Mouse (Mus musculus) CH12.LX (cell line): ENCODE measurements around the gene Nfatc2.

Source experiments
- CTCF ChIP-seq, 2 experiments: IDR thresholded peaks in 1 of 2; conservative IDR thresholded peaks in 1 of 2; 2 replicates each; pipeline ENCODE4 v1.5.1; 2011 to 2012; ENCODE audit warnings: low read depth in 2 of 2, low read length in 2 of 2, improper control_type of control experiment in 1 of 2, inconsistent platforms in 1 of 2, mild to moderate bottlenecking in 1 of 2, moderate library complexity in 1 of 2
- E2F4 ChIP-seq: IDR thresholded peaks from 2 replicates; pipeline ENCODE4 v1.6.1; 2011; ENCODE audit warnings: low read depth, low read length, improper control_type of control experiment; ENCODE audit not compliant: insufficient replicate concordance
- GABPA ChIP-seq: IDR thresholded peaks from 2 replicates; pipeline ENCODE4 v1.6.1; 2012; ENCODE audit warnings: low read depth, low read length, improper control_type of control experiment, inconsistent platforms; ENCODE audit not compliant: insufficient replicate concordance
- HCFC1 ChIP-seq: IDR thresholded peaks from 2 replicates; pipeline ENCODE4 v1.6.1; 2012; ENCODE audit warnings: low read depth, mild to moderate bottlenecking, inconsistent platforms, low read length, improper control_type of control experiment
- MAFK ChIP-seq: IDR thresholded peaks from 2 replicates; pipeline ENCODE4 v1.6.1; 2011; ENCODE audit warnings: low read length, improper control_type of control experiment; ENCODE audit not compliant: insufficient replicate concordance
- POLR2A ChIP-seq: IDR thresholded peaks from 2 replicates; pipeline ENCODE4 v1.6.1; 2011; ENCODE audit warnings: low read depth, mild to moderate bottlenecking, improper control_type of control experiment, low read length
- SMC3 ChIP-seq: IDR thresholded peaks from 2 replicates; pipeline ENCODE4 v1.6.1; 2011; ENCODE audit warnings: low read depth, low read length, improper control_type of control experiment
- TCF12 ChIP-seq: IDR thresholded peaks from 2 replicates; pipeline ENCODE4 v1.6.1; 2014; ENCODE audit warnings: low read depth, mild to moderate bottlenecking, inconsistent platforms, low read length, improper control_type of control experiment
- UBTF ChIP-seq: IDR thresholded peaks from 2 replicates; pipeline ENCODE4 v1.6.1; 2012; ENCODE audit warnings: low read depth, mild to moderate bottlenecking, inconsistent platforms, low read length, improper control_type of control experiment, moderate library complexity
- ZC3H11A ChIP-seq: IDR thresholded peaks from 2 replicates; pipeline ENCODE4 v1.6.1; 2012; ENCODE audit warnings: low read depth, mild to moderate bottlenecking, inconsistent platforms, low read length, improper control_type of control experiment
- ZKSCAN1 ChIP-seq: IDR thresholded peaks from 2 replicates; pipeline ENCODE4 v1.6.1; 2012; ENCODE audit warnings: low read depth, inconsistent platforms, low read length, improper control_type of control experiment, borderline replicate concordance

GRCm38 (mm10) chr2:168526547-168527429 is 74.7 kb downstream of the Nfatc2 start:
- TF ChIP-seq UBTF (no peak), POLR2A (no peak), TCF12 (no peak), GABPA (no peak), CTCF (conservative IDR thresholded peaks at IDR 0.05 in 1 of 2, IDR thresholded peaks at IDR 0.05 in 1 of 2; ENCODE audit: low read depth in 2 of 2, low read length in 2 of 2) (no peak), SMC3 (no peak), ZKSCAN1 (no peak), ZC3H11A (no peak), E2F4 (no peak), HCFC1 (no peak), MAFK (no peak)
